Mouse (Mus musculus) testis, postnatal 10 days (tissue): ENCODE data around the gene AI464131.

ENCODE experiments used
- DNase-seq: peaks from one replicate; pipeline ENCODE4 v3.0.0; 2021; ENCODE audit warnings: low spot score

The AI464131 gene

GRCm38 (mm10) chr4:41505131-41505551, 2.3 kb upstream of the AI464131 start:
- DNase-seq: peak; percentile 57

GRCm38 (mm10) chr4:41504325-41504724, 1.4 kb upstream of the AI464131 start:
- no peak for DNase-seq

DNA sequence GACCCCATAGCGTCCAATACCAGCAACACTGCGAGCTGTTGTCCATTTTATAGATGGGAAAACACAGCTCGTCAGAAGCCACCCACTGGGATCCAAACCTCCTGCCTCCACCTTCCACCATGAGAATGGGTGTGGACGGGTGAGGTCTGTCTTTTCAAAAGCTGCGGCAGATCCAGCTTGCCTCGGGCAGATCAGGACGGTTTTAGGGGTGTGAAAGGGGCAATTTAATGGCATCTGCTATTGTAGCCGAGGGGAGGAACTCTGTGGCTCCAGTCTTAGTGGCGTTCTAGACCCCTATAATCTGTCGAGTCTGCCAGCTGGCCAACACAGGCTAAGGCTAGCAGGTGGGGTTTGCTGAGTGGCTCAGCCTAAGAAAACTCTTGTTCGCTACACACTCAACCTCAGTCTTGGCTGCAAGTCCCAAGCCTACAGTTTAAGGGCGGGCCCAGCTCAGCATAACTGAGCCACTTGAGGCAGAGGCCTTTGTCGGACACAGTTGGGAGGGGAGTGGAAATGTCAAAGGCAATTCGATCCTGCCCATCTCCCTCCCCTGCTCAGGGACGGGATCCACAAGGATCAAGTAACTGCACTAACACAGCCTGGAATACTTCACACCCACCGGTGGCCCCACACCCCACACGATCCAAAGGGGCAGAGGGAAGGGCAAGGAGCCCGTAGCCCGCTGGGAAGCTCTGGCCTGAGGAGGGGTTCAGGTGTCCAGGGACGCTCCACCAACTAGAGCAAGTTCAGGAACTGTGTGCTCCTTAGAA, 520 bp downstream of the AI464131 start:
- DNase-seq: no peak

DNA sequence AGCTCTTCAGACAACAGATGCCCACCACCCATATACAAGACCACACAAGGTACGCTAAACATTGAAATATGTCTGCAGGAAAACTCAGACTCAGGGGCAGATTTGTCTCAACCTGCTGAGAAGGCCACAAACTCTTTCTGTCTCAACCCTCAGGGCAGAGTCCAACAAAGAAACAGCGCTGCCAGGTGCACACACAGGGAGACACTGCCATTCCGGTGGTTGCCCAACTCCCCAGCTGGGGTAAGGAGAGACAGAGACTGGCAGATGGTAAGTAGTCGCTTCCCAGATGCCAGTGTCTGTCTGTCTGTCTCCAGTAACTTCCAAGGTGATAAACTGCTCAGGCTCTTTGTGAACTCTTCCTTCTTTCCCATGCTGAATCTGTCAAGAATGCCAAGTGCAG, 2.1 kb downstream of the AI464131 start:
- no peak for DNase-seq

GRCm38 (mm10) chr4:41499619-41500018, 3.3 kb downstream of the AI464131 start:
- no peak for DNase-seq

DNA sequence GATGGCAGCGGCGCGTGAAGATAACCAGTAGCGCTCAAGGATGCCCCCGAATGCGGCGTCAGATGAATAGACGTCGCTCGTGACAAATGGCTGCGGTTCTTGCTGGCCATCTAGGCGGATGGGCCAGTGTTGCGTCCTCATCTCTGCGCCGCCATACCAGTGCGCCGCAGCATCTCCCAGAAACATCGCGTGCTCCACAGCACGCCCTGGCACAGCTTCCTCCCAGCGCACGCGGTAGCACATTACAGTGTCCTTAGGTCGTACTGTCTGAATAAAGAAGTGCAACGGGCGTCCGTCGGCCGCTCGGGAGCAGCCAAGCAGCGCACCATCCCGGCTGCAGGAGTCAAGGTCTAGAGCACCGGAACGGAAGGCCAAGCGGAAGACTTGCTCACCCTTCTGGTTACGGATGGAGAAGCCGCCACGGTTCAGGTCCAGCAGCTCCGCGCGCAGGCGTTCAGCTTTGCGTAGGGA, 3.9 kb downstream of the AI464131 start:
- no peak for DNase-seq

- DNase-seq: no peak
Measured at GRCm38 (mm10) chr4:41497995-41498845, 4.7 kb downstream of the AI464131 start.

DNA sequence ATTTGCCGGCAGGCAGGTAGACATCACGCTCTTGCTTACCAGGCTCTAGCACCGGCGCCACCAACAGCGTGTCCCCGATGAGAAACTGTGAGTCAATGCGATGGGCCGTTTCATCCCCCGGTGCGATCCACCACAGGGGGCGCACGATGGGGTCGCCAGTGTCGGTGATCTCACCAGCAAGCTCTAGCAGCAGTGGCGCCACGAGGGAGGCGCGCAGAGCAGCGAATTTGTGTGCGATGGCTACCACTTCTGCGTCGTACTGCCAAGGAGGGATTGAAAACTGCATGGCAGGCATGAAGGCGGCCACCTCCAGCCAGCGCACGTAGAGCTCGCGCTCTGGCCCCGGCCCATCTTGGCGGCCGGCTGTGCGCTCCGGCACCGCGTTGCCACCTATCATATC, 5.3 kb downstream of the AI464131 start:
- peak; percentile 63 for DNase-seq

DNA sequence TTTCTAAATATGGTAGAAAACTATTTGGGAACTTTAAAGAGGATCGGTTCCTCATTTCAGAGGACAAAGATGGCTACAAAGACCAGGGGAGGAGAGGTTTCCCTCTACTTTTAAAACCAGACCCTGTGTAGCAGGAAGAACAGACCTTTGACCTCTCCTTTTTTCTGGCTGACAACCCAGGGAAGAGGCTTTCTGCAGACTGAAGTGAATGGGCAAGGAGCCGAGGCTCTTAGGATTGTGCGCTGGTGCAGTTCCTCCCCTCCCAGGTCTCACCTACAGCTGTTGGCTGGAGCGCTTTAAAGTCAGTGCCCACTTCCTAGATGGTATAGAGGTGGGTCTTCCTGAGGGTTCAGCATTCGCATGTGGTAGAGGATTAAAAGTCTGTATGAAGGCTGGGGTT, 5.8 kb downstream of the AI464131 start:
- DNase-seq: no peak

- DNase-seq: no peak
Measured at GRCm38 (mm10) chr4:41495850-41496249, 7.0 kb downstream of the AI464131 start.

GRCm38 (mm10) chr4:41495076-41495475, 7.8 kb downstream of the AI464131 start:
- DNase-seq: no peak

- no peak for DNase-seq
Measured at GRCm38 (mm10) chr4:41494378-41494777, 8.5 kb downstream of the AI464131 start.

- DNase-seq: no peak
Measured at GRCm38 (mm10) chr4:41493464-41494116, 9.3 kb downstream of the AI464131 start.

DNA sequence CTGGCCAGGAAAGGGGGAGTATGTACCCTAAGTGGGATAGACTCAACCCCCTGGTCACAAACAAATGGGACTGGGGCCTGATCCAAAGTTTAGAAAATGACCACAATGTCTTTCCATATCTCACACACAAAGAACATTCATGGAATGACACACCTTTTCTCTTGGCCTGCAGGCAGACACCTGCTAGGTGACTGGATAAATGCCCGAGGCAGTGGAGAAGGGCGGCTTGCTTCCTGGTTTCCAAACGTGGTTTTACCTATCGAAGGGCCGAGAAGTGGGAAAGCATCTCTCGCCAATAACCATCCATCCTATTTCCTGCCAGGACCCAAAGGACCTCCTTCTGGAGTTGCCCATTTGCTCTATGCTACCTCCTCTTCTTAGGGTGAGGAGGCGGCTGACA, 9.9 kb downstream of the AI464131 start:
- no peak for DNase-seq

DNA sequence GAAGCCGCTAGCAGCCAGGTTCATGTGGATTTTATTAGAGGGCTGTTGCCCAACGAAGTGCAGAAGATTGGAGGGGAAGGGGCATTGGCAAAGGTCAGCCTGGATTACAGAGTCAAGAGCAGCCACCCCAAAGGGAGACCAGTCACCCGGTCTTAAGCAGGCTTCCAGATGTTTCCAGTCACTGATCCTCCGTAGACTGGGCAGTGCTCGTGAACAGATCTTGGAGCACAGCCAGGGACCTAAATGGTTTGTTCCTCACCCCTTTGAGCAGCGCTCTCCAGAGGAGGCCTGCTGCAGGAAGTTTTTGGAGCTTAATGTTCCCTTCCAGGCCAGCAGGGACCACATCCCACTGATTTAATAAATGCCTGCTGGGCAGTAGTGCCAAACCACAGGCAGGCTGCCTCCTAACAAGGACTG, 21.3 kb downstream of the AI464131 start:
- DNase-seq: peak; percentile 71

- DNase-seq: peak; percentile 60
Measured at GRCm38 (mm10) chr4:41480254-41480653, 22.6 kb downstream of the AI464131 start.

GRCm38 (mm10) chr4:41479456-41479804, 23.4 kb downstream of the AI464131 start:
- no peak for DNase-seq

DNA sequence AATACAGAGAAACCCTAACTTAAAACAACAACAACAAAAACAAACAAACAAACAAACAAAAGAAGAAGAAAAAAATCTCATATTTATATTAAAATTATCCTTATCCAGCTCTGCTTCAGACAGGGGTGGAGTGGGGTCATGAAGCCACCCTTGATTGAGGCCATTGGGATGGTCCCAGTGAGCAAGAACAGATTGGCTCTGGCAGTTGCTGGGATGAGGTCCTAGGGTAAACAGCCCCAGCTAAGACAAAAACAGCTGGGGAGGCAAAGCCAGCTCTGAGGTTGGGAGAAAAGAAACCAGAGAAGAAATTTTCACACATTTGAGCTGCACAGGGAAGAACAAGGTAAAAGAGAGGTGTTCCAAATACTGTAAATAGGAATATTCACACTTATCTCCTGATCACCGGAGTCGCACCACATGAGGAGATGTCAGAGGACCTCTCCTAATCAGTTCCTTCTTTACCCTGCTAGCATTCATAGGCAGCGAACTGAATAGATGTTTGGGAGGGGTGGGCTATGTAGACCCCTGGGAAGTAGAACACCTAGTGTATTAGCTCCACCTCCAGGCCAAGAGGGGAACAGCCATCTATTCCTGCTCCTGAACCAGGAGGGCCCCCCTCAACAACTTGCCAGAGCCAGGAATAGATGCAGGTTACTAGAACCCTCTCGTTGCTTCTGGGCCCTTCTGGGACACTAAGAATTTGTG, 24.0 kb downstream of the AI464131 start:
- no peak for DNase-seq

- DNase-seq: no peak
Measured at GRCm38 (mm10) chr4:41477648-41478160, 25.2 kb downstream of the AI464131 start.

DNA sequence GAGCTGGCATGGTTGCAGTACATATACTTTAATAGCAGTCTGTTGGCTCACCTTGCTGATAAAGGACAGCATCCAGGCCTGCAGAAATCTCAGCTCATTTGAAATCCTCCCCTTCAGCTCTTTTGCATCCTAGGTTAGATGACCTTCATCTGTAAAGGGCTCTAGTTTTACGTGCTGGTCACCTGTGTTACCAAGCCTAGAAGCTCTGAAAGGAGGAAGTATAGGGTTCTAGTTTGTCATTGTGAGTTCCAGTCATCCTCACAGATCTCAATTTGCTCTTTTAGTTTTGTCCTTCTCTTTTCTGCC, 31.5 kb downstream of the AI464131 start:
- DNase-seq: no peak

DNA sequence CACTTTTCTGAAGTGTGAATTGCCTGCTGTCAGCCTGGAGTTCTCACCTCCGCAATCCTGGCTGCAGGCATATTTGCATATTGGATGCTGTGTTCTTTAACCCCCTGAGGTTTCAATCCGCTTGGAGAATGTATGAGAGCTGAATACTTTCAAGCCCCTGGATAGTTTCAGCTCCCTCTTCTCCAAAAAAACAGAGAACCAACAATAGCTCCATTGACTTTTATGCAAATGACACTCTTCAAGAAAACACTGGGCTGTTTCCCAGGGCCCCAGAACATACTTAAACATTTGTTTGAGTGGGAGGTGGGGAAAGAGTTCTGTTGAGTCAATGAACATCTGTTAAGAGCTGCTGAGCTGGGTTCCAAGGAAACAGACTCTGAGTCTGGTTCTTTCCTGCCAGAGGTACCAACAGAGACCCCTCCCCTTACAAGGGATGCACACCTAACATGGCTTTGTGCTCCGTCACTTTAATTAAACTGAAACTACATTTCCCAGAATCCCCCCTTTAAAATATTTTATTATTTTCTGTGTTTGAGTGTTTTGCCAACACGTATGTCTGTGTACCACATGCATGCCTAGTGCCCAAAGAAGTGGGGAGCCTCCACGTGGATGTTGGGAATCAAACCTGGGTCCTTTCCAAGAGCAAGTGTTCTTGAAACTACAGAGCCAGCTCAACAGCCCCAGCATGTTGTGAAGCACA, 32.0 kb downstream of the AI464131 start:
- DNase-seq: no peak
